Mouse (Mus musculus) neural tube, embryonic 11.5 days (tissue): ENCODE data around the gene Rnf113a1. TPM values are rescaled to one million over a fixed set of nuclear protein-coding genes. Genes with fewer than 3 reads are reported as not detected.
"Not testable (repeated sequence)": the region's sequence is repeated elsewhere in the genome, so short reads cannot be mapped to it uniquely, and the experiment has no call there.

ENCODE experiments used
- ATAC-seq: fragments of 200-750 bp; cut with Nextera tagmentation; 2 replicates; pipeline ENCODE4 v1.8.0; 2017; ENCODE audit warnings: moderate number of reproducible peaks, mild to moderate bottlenecking, moderate TSS enrichment, moderate library complexity; ENCODE audit not compliant: insufficient read depth, low FRiP score, low TSS enrichment
- DNase-seq: peaks from one replicate; pipeline ENCODE4 v3.0.0-alpha.2; 2015; ENCODE audit warnings: low spot score
- H3K27ac ChIP-seq: fragments of 300-500 bp; sonication (generic); 2 replicates; pipeline ENCODE4 v1.5.1; 2014; ENCODE audit warnings: low read depth, mild to moderate bottlenecking, low read length
- H3K27me3 ChIP-seq: fragments of 300-500 bp; sonication (generic); 2 replicates; pipeline ENCODE4 v1.6.1; 2014; ENCODE audit warnings: mild to moderate bottlenecking, low read length, mixed read lengths; ENCODE audit not compliant: control insufficient read depth, insufficient read depth
- H3K36me3 ChIP-seq: fragments of 300-500 bp; sonication (generic); 2 replicates; pipeline ENCODE4 v1.6.1; 2014; ENCODE audit warnings: mild to moderate bottlenecking, low read length, moderate library complexity, mixed read lengths; ENCODE audit not compliant: control insufficient read depth, insufficient read depth
- H3K4me1 ChIP-seq: fragments of 300-500 bp; sonication (generic); 2 replicates; pipeline ENCODE4 v1.6.1; 2014; ENCODE audit warnings: low read length, mixed read lengths; ENCODE audit not compliant: control insufficient read depth, insufficient read depth
- H3K4me2 ChIP-seq: fragments of 300-500 bp; sonication (generic); 2 replicates; pipeline ENCODE4 v1.6.1; 2014; ENCODE audit warnings: low read depth, mild to moderate bottlenecking, moderate library complexity
- H3K4me3 ChIP-seq: fragments of 300-500 bp; sonication (generic); 2 replicates; pipeline ENCODE4 v1.5.1; 2014; ENCODE audit warnings: low read depth, low read length
- H3K9ac ChIP-seq: fragments of 300-500 bp; sonication (generic); 2 replicates; pipeline ENCODE4 v1.6.1; 2014; ENCODE audit warnings: mild to moderate bottlenecking, low read length
- H3K9me3 ChIP-seq: fragments of 300-500 bp; sonication (generic); 2 replicates; pipeline ENCODE4 v1.6.1; 2016; ENCODE audit warnings: low read length; ENCODE audit not compliant: control insufficient read depth
- WGBS: fragments of 180-500 bp; shearing (Covaris S2); extraction: QIAGEN DNeasy Blood & Tissue Kit; methylation state at CpG from one replicate; pipeline ENCODE4 v1.1.7; 2014; 5-methylcytosine and 5-hydroxymethylcytosine counted together
- polyA plus RNA-seq: library from polyadenylated mRNA; unstranded; fragments of >200 nt; fragmentation: Nextera tagmentation; extraction: Ambion mirVana; gene quantifications from 2 replicates; pipeline ENCODE4 v1.2.1, GENCODE M21; 2014

Gene Rnf113a1
- polyA plus RNA-seq: 11.5 and 13.3 TPM in 2 replicates

DNA sequence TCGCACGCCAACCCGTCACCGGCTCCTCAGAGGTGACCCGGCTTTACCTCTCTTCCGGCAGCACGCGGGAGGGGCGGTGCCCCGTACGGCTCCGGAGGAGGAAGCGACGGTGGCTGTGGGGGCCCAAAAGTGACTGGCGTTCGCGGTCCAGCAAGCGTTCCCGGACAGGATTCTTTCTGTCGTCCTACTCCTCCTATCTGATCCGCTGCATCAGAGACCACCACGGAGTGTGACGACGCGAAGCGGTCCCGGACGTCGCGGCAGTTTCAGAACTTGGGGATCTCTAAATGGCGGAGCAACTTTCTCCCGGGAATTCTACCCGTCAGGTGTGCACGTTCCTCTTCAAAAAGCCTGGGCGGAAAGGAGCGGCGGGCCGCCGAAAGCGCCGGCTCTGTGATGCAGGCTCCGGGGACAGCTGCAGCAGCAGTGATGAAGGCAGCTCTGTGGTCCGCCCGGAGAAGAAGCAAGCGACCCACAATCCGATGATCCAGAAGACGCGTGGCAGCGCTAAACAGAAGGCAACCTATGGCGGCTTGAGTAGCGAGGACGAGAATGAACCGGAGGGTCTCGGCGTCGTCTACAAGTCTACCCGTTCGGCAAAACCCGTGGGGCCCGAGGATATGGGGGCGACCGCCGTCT lies at the start of gene Rnf113a1, which contains the start of gene Ndufa1:
Rnf113a1 (plus strand) TSS at position 141 of the 639 bp plus-strand sequence.
Ndufa1 (minus strand) TSS at position 59 of the 639 bp plus-strand sequence.
- H3K4me2 ChIP-seq: peak within 1 kb of the TSS; percentile 53
- no peaks in the 10 kb centered on the region for H3K4me1 ChIP-seq
- H3K9ac ChIP-seq: peak within 1 kb of the TSS; percentile 32
- H3K27ac ChIP-seq: no peak within 1 kb of the TSS
- no peaks in the 10 kb centered on the region for H3K27me3 ChIP-seq
- DNase-seq (peak; percentile 85), ATAC-seq (peak; percentile 88)
- no peaks in the 10 kb centered on the region for H3K9me3 ChIP-seq
- no peaks in the 10 kb centered on the region for H3K36me3 ChIP-seq
- WGBS: 19% methylated on average over 59 of the region's 63 CpGs
- H3K4me3 ChIP-seq: peak within 1 kb of the TSS; percentile 53

DNA sequence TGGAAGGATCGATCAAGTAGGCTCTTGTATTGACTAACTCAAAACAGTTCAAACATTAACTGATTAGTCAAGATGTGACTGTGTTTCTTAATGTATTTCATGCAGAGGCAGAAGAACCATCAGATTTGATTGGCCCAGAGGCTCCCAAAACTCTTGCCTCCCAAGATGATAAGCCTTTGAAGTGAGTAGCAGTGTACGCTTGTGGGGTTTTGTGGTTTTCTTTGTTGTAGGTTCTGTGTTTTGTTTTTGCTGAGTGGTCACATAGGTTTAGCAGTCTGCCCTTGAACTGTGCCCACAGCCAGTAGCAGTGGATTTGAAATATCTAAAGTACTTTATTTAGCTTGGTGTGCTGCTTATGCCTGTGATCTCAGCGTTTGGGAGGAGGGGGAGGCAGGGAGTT lies 49.3 kb upstream of the Rnf113a1 start:
- no peak for DNase-seq
- no peak overlapping the region for H3K27ac ChIP-seq
- ATAC-seq: no peak
- H3K27me3 ChIP-seq: no peaks in the 10 kb centered on the region
- H3K36me3 ChIP-seq: peaks cover 2% of the 10 kb centered on the region; the same call in 1 of the 2 replicates
- H3K4me2 ChIP-seq: no peak overlapping the region
- H3K9ac ChIP-seq: no peak overlapping the region
- no peaks in the 10 kb centered on the region for H3K9me3 ChIP-seq
- H3K4me3 ChIP-seq: no peak overlapping the region
- H3K4me1 ChIP-seq: no peaks in the 10 kb centered on the region
- WGBS: 88% methylated on average over 3 of the region's 3 CpGs

DNA sequence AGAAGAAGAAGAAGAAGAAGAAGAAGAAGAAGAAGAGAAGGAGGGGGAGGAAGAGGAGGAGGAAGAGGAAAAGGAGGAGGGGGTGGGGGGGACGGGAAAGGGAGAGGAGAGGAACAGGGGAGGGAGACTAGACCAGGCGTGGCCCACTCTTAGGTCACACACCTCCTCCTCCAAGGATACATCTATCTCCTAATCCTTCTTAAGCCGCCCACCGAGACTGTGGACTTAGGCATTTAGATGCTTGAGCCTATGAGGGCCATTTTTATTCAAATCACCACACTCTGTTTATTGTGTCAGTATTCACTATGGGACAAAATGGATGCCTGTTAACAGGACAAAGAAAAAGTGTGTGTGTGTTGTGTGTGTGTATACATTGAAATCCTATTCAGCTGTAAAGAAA lies 46.5 kb upstream of the Rnf113a1 start:
- H3K4me3 ChIP-seq, H3K9ac ChIP-seq, DNase-seq, H3K4me1 ChIP-seq, ATAC-seq, H3K27ac ChIP-seq, H3K4me2 ChIP-seq, H3K27me3 ChIP-seq, H3K9me3 ChIP-seq, H3K36me3 ChIP-seq: not testable (repeated sequence)
- WGBS: 67% methylated on average over 1 of the region's 4 CpGs

DNA sequence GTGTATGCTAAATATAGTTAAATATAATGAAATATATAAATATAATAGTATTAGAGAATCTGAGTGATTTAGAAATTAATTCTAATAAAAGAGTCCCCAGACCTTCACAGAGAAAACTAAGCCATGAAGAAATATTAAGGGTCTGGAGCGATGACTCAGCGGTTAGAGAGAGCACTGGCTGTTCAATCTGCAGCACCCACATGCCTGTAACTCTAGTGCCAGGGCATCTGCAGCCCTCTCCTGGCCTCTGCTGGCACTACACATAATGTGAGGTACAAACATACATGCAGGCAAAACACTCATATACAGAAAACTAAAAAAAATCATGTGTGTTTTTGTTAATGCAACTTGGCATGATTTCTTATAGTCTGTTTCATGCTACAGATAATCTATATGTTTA lies 46.1 kb upstream of the Rnf113a1 start:
- 91% methylated on average over 2 of the region's 2 CpGs for WGBS
- H3K27me3 ChIP-seq: no peaks in the 10 kb centered on the region
- DNase-seq: no peak
- no peaks in the 10 kb centered on the region for H3K4me1 ChIP-seq
- H3K9me3 ChIP-seq: no peaks in the 10 kb centered on the region
- ATAC-seq: no peak
- H3K9ac ChIP-seq: no peak overlapping the region
- peaks cover 2% of the 10 kb centered on the region; the same call in 1 of the 2 replicates for H3K36me3 ChIP-seq
- no peak overlapping the region for H3K4me2 ChIP-seq
- H3K4me3 ChIP-seq: no peak overlapping the region
- H3K27ac ChIP-seq: no peak overlapping the region

DNA sequence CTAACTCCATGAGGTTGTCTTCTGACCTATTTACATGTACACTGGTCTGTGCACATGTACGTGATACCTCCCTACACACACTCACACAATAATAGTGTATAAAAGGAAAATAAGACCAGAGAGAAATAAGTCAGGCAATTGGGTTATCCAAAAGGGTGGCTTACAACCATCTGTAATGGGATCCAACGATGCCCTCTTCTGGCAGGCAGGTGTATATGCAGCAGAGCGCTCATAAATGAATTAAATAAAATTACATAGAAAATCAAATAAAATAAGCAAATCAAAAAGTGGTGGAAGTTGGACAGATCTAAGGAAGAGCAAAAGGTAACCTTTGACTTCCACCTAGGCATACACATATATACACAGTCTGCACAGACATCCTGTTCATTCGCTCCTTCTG lies 33.2 kb upstream of the Rnf113a1 start:
- H3K36me3 ChIP-seq: no peaks in the 10 kb centered on the region
- H3K9ac ChIP-seq: no peak overlapping the region
- DNase-seq: no peak
- no peaks in the 10 kb centered on the region for H3K9me3 ChIP-seq
- no peak for ATAC-seq
- H3K4me3 ChIP-seq: no peak overlapping the region
- no peaks in the 10 kb centered on the region for H3K27me3 ChIP-seq
- no peak overlapping the region for H3K4me2 ChIP-seq
- H3K4me1 ChIP-seq: no peaks in the 10 kb centered on the region
- H3K27ac ChIP-seq: no peak overlapping the region
- 60% methylated on average over 4 of the region's 4 CpGs for WGBS

DNA sequence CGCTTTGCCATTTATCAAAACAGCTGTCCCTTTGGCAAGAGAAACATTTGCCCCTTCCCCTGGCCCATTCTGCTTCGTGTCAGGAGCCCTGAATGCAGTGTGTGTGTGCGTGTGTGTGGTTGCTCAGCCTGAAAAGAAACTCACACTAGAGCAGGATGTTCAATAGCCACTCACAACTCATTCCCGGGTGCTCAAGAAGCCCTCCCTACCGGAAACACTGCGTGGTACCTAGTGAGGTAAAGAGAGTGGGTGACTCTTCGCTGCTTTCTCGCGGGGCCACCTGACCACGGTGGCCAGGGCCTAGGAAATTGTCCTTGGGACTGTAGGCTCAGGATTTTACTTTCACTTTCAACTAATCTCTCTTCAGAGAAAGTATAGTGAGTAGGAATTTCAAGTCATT lies 29.9 kb upstream of the Rnf113a1 start:
- Histone ChIP-seq H3K36me3 (no peaks in the 10 kb centered on the region), H3K4me1 (no peaks in the 10 kb centered on the region), H3K4me2 (no peak overlapping the region), H3K9me3 (no peaks in the 10 kb centered on the region), H3K27me3 (no peaks in the 10 kb centered on the region), H3K27ac (no peak overlapping the region), H3K9ac (no peak overlapping the region), H3K4me3 (no peak overlapping the region)
- WGBS: 78% methylated on average over 10 of the region's 10 CpGs
- DNase-seq (no peak), ATAC-seq (no peak)

DNA sequence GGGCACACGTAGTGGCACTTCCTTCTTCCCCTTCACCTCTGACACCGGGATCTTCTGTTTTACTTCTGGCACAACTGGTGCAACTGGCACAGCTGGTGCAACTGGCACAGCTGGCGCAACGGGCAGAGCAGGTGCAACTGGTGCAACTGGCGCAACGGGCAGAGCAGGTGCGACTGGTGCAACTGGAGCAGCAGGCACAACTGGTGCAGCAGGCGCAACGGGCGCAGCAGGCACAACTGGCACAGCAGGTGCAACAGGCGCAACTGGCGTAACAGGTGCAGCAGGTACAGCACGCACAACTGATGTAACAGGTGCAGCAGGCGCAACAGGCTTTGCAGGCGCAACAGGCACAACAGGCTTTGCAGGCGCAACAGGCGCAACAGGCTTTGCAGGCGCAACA lies 27.9 kb upstream of the Rnf113a1 start:
- no peak overlapping the region for H3K4me2 ChIP-seq
- no peak overlapping the region for H3K4me3 ChIP-seq
- H3K27me3 ChIP-seq: no peaks in the 10 kb centered on the region
- no peaks in the 10 kb centered on the region for H3K36me3 ChIP-seq
- no peak overlapping the region for H3K9ac ChIP-seq
- ATAC-seq (no peak), DNase-seq (no peak)
- no peaks in the 10 kb centered on the region for H3K4me1 ChIP-seq
- no peaks in the 10 kb centered on the region for H3K9me3 ChIP-seq
- no peak overlapping the region for H3K27ac ChIP-seq
- 78% methylated on average over 18 of the region's 18 CpGs for WGBS

DNA sequence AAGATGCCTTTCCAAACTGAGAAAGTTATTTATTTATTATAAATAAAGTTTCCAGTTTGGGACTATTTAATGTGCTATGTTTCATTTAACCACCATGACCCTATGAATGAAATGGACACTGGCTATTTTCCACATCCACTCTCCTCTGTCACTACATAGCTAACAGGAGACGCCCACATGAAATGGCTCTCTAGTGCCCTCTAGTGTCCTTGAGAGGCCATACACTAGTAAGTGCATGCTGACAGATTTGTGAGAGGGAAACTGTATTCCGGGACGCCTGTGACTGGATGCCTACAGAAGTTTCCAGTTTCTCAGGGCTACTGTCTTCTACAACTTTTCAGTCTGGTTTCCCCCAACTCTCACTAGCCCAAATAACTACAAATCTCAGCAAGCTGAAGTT lies 24.0 kb upstream of the Rnf113a1 start:
- H3K9ac ChIP-seq: no peak overlapping the region
- no peak overlapping the region for H3K4me3 ChIP-seq
- no peaks in the 10 kb centered on the region for H3K4me1 ChIP-seq
- no peaks in the 10 kb centered on the region for H3K27me3 ChIP-seq
- H3K4me2 ChIP-seq: no peak overlapping the region
- no peak overlapping the region for H3K27ac ChIP-seq
- peak; percentile 15 for DNase-seq
- WGBS: 40% methylated on average over 3 of the region's 3 CpGs
- H3K36me3 ChIP-seq: no peaks in the 10 kb centered on the region
- ATAC-seq: no peak
- H3K9me3 ChIP-seq: no peaks in the 10 kb centered on the region

DNA sequence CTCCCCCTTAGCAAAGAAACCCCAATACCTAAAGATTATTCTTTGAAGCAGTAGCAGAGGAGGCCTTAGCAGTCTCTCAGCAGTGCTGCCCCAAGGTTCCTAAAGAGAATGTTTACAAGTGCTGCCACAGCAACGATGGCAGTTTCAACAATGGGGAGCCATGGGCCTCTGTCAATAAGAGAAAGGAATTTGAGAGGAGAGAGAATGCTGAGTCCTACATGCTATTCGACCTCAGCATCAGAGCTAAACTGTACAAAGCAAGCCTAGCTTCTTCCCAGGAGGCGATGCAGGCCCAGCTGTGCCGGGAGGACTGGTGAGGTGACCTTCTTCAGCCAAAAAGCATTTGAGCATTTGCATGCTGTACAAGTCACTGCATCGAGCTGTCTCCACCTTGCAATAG lies 22.3 kb upstream of the Rnf113a1 start, which contains the start of gene Akap14:
Akap14 (minus strand) TSS at position 101 of the 400 bp plus-strand sequence.
- no peaks in the 10 kb centered on the region for H3K9me3 ChIP-seq
- no peak within 1 kb of the TSS for H3K9ac ChIP-seq
- H3K36me3 ChIP-seq: no peaks in the 10 kb centered on the region
- no peaks in the 10 kb centered on the region for H3K4me1 ChIP-seq
- ATAC-seq (no peak), DNase-seq (no peak)
- no peak within 1 kb of the TSS for H3K27ac ChIP-seq
- H3K4me3 ChIP-seq: no peak within 1 kb of the TSS
- H3K4me2 ChIP-seq: no peak within 1 kb of the TSS
- 49% methylated on average over 5 of the region's 5 CpGs for WGBS
- H3K27me3 ChIP-seq: no peaks in the 10 kb centered on the region
